Mouse (Mus musculus) myocyte (in vitro differentiated cells): ENCODE results near the gene Gnb3.

ENCODE experiments used
- MAX ChIP-seq: IDR thresholded peaks from one replicate; pipeline ENCODE4 v1.6.1; 2011; ENCODE audit warnings: low read depth, mild to moderate bottlenecking, control low read depth
- MYOD1 ChIP-seq, 3 experiments: IDR thresholded peaks; one replicate each; pipeline ENCODE4 v1.6.1; 2011; ENCODE audit warnings: control low read depth in 2 of 3, low read depth in 2 of 3, mild to moderate bottlenecking in 2 of 3, moderate library complexity in 1 of 3; ENCODE audit not compliant: insufficient read length in 2 of 3, control insufficient read depth in 1 of 3
- POLR2A ChIP-seq: IDR thresholded peaks from one replicate; pipeline ENCODE4 v1.6.1; 2011; ENCODE audit warnings: low read depth, mild to moderate bottlenecking, control low read depth, moderate library complexity; ENCODE audit not compliant: insufficient read length
- POLR2AphosphoS2 ChIP-seq: IDR thresholded peaks from one replicate; pipeline ENCODE4 v1.6.1; 2011; ENCODE audit warnings: low read depth, control low read depth; ENCODE audit not compliant: insufficient read length
- REST ChIP-seq: IDR thresholded peaks from one replicate; pipeline ENCODE4 v1.6.1; 2011; ENCODE audit warnings: mild to moderate bottlenecking, control low read depth, moderate library complexity; ENCODE audit not compliant: insufficient read depth, insufficient read length
- USF1 ChIP-seq: IDR thresholded peaks from one replicate; pipeline ENCODE4 v1.6.1; 2011; ENCODE audit warnings: low read depth, mild to moderate bottlenecking, control low read depth, moderate library complexity

GRCm38 (mm10) chr6:124850535-124850934, 10.5 kb upstream of the Gnb3 start:
- no peak for TF ChIP-seq MAX
- TF ChIP-seq MYOD1 (IDR thresholded peaks at IDR 0.05; ENCODE audit: control insufficient read depth in 1 of 3, insufficient read length in 2 of 3, low read depth in 2 of 3), result no peak
- TF ChIP-seq USF1, result no peak
- no peak for TF ChIP-seq POLR2A
- no peak for TF ChIP-seq REST
- TF ChIP-seq POLR2AphosphoS2, result no peak
